Mouse (Mus musculus): ENCODE data around the gene Ccdc117. TPM values are rescaled to one million over a fixed set of nuclear protein-coding genes. Genes with fewer than 3 reads are reported as not detected.
A peak's percentile ranks its signal among the peaks of the same experiment; 100 is the strongest.
"Not testable (repeated sequence)": the region's sequence is repeated elsewhere in the genome, so short reads cannot be mapped to it uniquely, and the experiment has no call there.

Ccdc117 gene
- polyA plus RNA-seq, 1 experiment: 7.9 TPM

DNA sequence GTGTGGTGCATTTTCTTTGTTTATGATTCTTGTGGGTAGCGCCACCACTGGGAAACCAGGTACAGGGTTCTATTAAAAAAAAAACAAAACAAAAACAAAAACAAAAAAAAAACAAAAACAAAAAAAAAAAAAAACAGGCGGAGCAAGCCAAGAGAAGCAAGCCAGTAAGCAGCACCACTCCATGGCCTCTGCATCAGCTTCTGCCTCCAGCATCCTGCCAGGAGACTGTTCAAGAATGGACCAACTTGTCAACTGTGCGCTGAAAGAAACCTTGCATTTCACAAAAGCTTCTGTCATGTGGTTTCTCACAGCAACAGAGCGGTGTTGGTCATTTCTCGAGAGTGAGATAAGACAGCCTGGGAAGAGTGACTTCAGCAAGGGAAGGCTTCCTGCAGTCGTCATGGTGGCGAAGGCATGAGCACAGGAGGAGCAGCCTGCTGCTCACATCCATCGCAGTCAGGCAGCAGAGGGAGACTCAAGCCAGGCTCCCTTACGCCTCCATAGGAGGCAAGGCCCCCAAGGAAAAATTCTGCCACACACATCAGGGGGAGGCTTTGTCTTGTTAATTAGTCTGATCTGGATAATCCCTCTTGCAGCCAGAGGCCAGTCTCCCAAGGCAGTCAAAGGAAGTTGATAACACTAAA is 20.8 kb upstream of the Ccdc117 start:
- no peak for DNase-seq
- TF ChIP-seq CTCF (IDR thresholded peaks at IDR 0.05; ENCODE audit: insufficient read depth, low read length) (no peak), POLR2A (IDR thresholded peaks at IDR 0.05; ENCODE audit: borderline replicate concordance, extremely low read depth, low read depth, low read length) (no peak)
- 46% methylated on average over 9 of the region's 9 CpGs for WGBS

DNA sequence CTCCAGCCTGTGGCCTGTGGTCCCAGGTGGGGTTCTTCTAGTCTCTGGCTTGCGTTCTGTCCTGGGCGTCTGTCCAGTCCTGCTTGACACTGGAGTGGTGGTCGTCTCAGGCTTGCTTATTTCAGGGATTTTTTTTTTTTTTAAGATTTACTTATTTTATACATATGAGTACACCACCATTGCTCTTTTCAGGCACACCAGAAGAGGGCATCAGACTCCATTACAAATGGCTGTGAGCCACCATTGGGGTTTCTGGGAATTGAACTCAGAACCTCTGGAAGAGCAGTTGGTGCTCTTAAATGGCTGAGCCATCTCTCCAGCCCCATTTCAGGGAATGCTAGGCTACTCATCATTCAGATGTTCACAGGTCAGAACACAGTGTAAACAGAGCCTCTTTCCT is 18.3 kb upstream of the Ccdc117 start:
- no peak for DNase-seq
- 62% methylated on average over 3 of the region's 3 CpGs for WGBS
- Histone ChIP-seq H3K4me3 (replicated peaks; ENCODE audit: extremely low read depth, low read depth, low read length) (no peak overlapping the region), H3K4me1 (ENCODE audit: control insufficient read depth, insufficient read depth, low read length) (no peaks in the 10 kb centered on the region)
- TF ChIP-seq CTCF (IDR thresholded peaks at IDR 0.05; ENCODE audit: insufficient read depth, low read length) (no peak), POLR2A (IDR thresholded peaks at IDR 0.05; ENCODE audit: borderline replicate concordance, extremely low read depth, low read depth, low read length) (no peak)

More for the DNA sequence above, 20.8 kb upstream of the Ccdc117 start:
- Histone ChIP-seq H3K4me1 (ENCODE audit: control insufficient read depth, insufficient read depth, low read length) (no peaks in the 10 kb centered on the region), H3K4me3 (replicated peaks; ENCODE audit: extremely low read depth, low read depth, low read length) (no peak overlapping the region)

DNA sequence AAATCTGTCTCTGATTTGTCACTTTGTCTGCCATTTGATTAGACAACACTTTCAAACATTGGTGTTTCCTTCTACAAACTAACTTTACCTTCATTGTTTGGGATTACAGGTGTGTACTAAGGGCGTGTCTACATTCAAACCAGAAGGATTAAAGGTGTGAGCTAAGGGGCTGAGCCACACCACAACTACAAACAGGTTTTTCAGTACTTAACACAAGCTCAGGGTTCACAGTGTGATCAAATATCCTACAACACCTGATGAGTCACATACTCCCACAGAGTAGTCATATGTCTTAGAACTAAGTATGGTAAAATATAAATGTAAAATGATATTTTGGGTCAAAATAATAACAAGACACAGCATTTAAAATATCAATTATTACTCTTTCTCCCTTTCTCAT is 9.9 kb upstream of the Ccdc117 start:
- TF ChIP-seq CTCF (IDR thresholded peaks at IDR 0.05; ENCODE audit: insufficient read depth, low read length) (no peak), POLR2A (IDR thresholded peaks at IDR 0.05; ENCODE audit: borderline replicate concordance, extremely low read depth, low read depth, low read length) (no peak)
- Histone ChIP-seq H3K4me3 (replicated peaks; ENCODE audit: extremely low read depth, low read depth, low read length) (no peak overlapping the region), H3K4me1 (ENCODE audit: control insufficient read depth, insufficient read depth, low read length) (no peaks in the 10 kb centered on the region)
- DNase-seq: no peak
- WGBS: 73% methylated on average over 1 of the region's 1 CpGs

DNA sequence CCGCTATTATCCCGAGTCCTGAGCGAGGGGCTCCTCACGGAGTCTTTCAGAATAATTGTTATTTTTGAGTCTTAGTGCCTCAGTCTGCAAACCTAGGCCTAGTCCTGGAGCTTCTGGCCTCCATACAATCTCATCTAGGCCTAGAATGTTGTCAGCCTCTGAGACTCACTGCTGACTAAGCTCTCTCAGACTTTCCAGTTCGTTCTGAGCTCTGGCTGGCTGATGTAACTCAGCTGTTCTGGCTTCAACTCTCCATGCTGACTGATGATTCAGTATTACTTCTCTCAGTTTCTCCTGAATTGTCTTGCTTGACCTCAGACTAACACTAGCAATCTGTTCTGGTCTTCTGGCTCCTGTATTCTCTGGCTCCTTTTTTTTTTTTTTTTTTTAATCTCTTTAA is 9.4 kb upstream of the Ccdc117 start:
- WGBS: 85% methylated on average over 5 of the region's 5 CpGs
- H3K4me3 ChIP-seq (replicated peaks; ENCODE audit: extremely low read depth, low read depth, low read length): no peak overlapping the region
- no peaks in the 10 kb centered on the region for H3K4me1 ChIP-seq (ENCODE audit: control insufficient read depth, insufficient read depth, low read length)
- no peak for DNase-seq
- TF ChIP-seq CTCF (IDR thresholded peaks at IDR 0.05; ENCODE audit: insufficient read depth, low read length) (no peak), POLR2A (IDR thresholded peaks at IDR 0.05; ENCODE audit: borderline replicate concordance, extremely low read depth, low read depth, low read length) (no peak)

DNA sequence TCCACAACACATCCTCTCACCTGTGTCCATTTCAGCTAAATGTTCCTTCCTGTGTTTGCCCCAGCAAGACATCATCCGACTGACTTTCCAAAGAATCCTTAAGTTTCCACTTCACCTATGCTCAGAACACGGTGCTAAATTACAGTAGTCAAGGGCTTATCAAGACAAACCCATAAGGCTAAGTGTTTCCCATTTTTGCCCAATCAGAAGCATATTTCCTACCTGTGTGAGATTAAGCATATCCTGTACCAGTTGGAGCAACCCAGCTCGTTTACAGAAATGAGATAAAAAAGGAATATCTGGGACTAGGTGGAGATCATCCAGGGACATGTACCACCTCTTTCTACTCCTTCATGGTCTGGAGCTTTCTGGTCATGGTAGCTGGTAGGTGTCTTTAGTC is 4.7 kb upstream of the Ccdc117 start:
- no peak for TF ChIP-seq POLR2A (IDR thresholded peaks at IDR 0.05; ENCODE audit: borderline replicate concordance, extremely low read depth, low read depth, low read length)
- no peak for TF ChIP-seq CTCF (IDR thresholded peaks at IDR 0.05; ENCODE audit: insufficient read depth, low read length)
- WGBS: 65% methylated on average over 3 of the region's 3 CpGs

DNA sequence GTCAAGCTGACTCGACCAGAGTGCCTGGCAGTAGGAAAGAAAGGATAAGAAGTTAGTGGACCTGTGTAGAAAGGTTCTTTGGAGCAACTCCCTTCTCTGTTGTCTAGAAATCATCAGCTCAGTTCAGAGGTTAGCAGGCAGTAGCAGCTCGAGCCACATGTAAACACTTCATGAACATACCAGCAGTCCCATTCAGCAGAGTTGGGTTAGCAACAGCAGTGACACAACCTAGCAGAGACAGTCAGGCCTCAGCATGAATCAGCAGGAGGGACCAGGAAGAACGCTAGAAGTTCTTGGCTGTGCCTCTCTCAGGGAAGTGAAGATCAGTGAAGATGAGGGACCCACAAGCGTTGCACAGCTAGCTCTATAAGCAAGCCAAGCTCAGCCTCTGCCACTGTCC is 3.5 kb upstream of the Ccdc117 start:
- TF ChIP-seq POLR2A (IDR thresholded peaks at IDR 0.05; ENCODE audit: borderline replicate concordance, extremely low read depth, low read depth, low read length): no peak
- no peak for TF ChIP-seq CTCF (IDR thresholded peaks at IDR 0.05; ENCODE audit: insufficient read depth, low read length)
- H3K4me1 ChIP-seq (ENCODE audit: control insufficient read depth, insufficient read depth, low read length): peaks cover 10% of the 10 kb centered on the region
- DNase-seq: no peak
- 54% methylated on average over 4 of the region's 4 CpGs for WGBS
- H3K4me3 ChIP-seq (replicated peaks; ENCODE audit: extremely low read depth, low read depth, low read length): no peak overlapping the region

More for the DNA sequence above, 4.7 kb upstream of the Ccdc117 start:
- Histone ChIP-seq H3K4me1 (ENCODE audit: control insufficient read depth, insufficient read depth, low read length) (peaks cover 3% of the 10 kb centered on the region), H3K4me3 (replicated peaks; ENCODE audit: extremely low read depth, low read depth, low read length) (no peak overlapping the region)
- no peak for DNase-seq

DNA sequence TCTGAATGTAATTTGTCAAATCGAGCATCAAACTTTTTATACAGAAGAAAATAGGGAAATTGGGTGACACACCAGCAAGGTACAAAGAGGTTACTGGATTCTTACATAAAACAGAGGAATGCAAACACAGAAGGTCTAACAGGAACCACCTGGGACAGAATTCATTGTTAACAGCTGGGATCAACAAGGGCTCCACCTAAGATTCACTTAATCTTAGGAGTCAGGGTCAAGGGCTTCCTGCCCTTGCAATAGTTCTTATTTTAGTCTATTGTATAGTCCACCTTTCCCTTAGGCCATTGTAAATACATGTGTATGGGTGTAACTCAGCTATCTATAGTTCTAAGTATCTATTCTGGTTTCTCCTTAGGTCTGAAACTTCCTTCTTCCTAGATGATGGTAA is 2.7 kb upstream of the Ccdc117 start:
- not testable (repeated sequence) for DNase-seq; H3K4me3 ChIP-seq (replicated peaks; ENCODE audit: extremely low read depth, low read depth, low read length)
- WGBS: 75% methylated on average over 1 of the region's 1 CpGs
- H3K4me1 ChIP-seq (ENCODE audit: control insufficient read depth, insufficient read depth, low read length): peaks cover 12% of the 10 kb centered on the region

DNA sequence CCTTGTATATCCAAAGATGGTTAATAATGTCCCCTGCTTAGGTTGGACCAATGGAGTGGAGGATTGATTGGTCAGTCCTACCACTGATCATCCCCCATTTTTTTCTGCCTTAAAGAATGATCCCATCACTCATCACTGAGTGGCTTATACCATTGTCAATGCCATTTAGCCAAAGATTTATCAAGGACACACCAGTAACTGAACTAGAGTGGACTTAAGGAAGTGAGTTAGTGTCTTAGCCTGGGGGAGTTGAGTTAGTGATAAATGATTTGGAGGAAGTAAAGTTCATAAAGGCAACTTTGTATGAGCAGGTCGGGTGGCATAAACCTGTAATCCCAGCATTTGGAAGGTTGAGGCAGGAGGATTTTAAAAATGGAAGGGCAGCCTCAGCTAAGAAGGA is 1.3 kb upstream of the Ccdc117 start:
- DNase-seq: no peak
- H3K4me1 ChIP-seq (ENCODE audit: control insufficient read depth, insufficient read depth, low read length): peaks cover 15% of the 10 kb centered on the region
- TF ChIP-seq CTCF (IDR thresholded peaks at IDR 0.05; ENCODE audit: insufficient read depth, low read length): no peak
- no peak for TF ChIP-seq POLR2A (IDR thresholded peaks at IDR 0.05; ENCODE audit: borderline replicate concordance, extremely low read depth, low read depth, low read length)
- H3K4me3 ChIP-seq (replicated peaks; ENCODE audit: extremely low read depth, low read depth, low read length): no peak overlapping the region
- 64% methylated on average over 1 of the region's 1 CpGs for WGBS

DNA sequence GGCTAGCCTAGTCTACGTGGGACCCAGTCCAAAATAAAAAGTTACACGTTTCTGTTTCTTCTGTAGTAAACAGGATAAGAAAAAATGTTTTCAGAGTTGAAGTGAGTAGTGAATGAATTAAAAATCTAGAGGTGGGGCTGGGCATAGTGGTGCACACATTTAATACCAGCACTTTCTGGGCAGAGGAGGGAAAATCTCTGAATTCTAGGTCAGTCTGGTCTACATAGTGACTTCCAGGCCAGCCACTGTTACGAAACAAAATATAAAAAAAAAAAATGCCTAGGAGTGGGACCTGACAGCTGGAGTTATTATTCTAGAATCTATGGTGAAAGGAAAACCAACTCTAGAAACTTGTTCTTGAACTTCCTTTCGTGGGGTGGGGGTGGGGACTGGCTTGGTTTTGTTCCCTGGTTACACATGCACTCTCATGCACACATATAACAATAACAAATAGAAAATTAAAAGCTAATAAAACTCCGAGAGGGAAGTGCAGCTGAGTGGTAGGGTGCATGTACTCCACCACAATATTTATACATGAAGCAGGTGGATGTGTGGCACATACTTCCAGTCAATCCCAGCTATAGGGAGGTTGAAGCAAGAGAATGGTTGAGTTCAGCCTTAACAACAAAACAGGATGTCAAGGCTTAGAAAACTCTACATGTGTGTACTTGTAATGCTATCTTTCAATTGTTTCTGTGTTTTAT is 647 bp upstream of the Ccdc117 start:
- DNase-seq: no peak
- H3K4me1 ChIP-seq (ENCODE audit: control insufficient read depth, insufficient read depth, low read length): peaks cover 15% of the 10 kb centered on the region
- TF ChIP-seq CTCF (IDR thresholded peaks at IDR 0.05; ENCODE audit: insufficient read depth, low read length) (no peak), POLR2A (IDR thresholded peaks at IDR 0.05; ENCODE audit: borderline replicate concordance, extremely low read depth, low read depth, low read length) (no peak)
- WGBS: 22% methylated on average over 5 of the region's 5 CpGs
- no peak overlapping the region for H3K4me3 ChIP-seq (replicated peaks; ENCODE audit: extremely low read depth, low read depth, low read length)

DNA sequence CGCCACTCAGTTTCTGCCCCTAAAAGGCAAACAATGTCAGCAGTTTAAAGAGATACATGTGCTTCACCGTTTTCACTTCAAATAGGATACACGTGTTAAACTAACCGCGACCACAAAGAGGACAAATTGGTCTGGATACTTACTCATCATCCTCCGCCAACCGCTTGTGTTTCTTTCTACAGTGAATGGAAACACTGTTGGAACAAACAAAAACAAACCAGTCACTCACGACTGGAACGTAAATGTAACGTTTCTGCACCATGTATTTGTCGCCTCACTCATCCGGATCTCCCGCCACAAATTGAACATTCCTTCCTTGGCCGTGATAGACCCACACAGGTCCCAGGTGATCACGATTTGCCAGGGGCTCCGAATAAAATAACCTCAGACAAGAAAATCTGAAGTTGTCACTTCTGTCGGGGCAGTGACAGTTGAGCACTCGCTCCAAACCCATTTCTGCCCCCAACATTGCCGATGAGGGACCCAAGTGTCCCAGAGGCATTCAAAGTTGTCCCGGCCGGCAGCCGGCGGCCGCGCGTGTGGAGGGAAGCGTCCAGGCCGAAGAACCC is 673 bp downstream of the Ccdc117 start:
- TF ChIP-seq CTCF (IDR thresholded peaks at IDR 0.05; ENCODE audit: insufficient read depth, low read length): no peak
- no peak for TF ChIP-seq POLR2A (IDR thresholded peaks at IDR 0.05; ENCODE audit: borderline replicate concordance, extremely low read depth, low read depth, low read length)
- WGBS: under 1% methylated on average over 28 of the region's 28 CpGs
- DNase-seq: peak; percentile 50
- Histone ChIP-seq H3K4me3 (replicated peaks; ENCODE audit: extremely low read depth, low read depth, low read length) (peak overlapping the region; percentile 96), H3K4me1 (ENCODE audit: control insufficient read depth, insufficient read depth, low read length) (peaks cover 15% of the 10 kb centered on the region)

Measured in lung, adult 2 months (tissue).